8 mouse cellular contexts compared by ENCODE assay signal in the genomic region with DNA sequence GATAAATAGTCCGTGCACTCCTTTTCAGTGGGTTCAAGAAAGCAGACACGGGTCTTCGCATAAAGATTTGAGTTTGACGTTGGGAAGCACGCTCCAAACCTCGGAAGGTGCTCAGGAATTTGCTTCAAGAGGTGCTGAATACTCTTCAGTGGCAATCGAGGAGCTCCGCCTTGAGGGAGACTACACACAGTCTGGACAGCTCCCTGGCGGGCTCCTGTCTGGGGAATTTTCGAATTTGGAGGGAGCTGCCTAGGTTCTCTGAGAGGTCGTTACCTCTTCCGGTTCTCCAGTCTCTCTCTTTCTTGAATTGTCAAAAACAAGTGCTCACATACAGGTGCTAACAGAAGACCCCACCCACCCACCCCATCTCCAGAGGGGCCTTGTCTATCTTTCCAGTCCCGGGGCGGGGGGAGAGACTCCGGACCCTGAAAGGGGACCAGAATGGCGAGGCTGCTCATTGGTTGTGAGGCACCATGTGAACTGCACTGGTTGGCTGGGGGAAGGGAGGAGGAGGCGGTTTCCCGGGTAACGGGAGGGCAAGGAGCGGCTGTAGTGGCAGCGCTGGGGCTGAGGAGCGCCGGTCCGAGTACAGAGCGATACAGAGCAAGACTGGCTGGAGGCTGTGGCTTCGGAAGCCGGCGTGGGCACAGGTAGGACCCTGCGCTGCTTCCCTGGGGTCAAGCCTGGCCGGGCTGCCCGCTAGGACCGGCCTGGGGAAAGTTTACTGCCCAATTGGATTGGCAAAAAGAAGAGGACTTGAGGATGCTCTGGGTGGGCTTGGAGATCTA. TPM values are rescaled to one million over a fixed set of nuclear protein-coding genes. Genes with fewer than 3 reads are reported as not detected.
DNase-seq lines count a peak whose midpoint lies in the region; ATAC-seq lines count a peak whose summit lies in the region.

No protein-coding gene starts in this region.

- intact Hi-C loops in left cerebral cortex, postnatal 14 days (cut with DNase I) = no loop called here

- ATAC-seq in common myeloid progenitor, adult 5-6 weeks (replicated peaks; ENCODE audit: low read depth, poor library complexity, severe bottlenecking) = peak; percentile 65

- DNase-seq in adrenal gland, adult (ENCODE audit: inconsistent age in 2 of 2, low spot score in 1 of 2) = peak; percentile 57 to 75
- peak; percentile 36 to 37 for DNase-seq in heart, adult 18-20 months
- peak; percentile 24 for DNase-seq in kidney, adult 11 months
- DNase-seq in left cerebral cortex, postnatal 14 days (ENCODE audit: low spot score in 2 of 2) = peak; percentile 87
- peak; percentile 89 for DNase-seq in mesoderm, embryonic 11.5 days (ENCODE audit: low read depth, low spot score)
- peak; percentile 82 for DNase-seq in right cerebral cortex, postnatal 36 days (ENCODE audit: low spot score in 2 of 2)
- no peak for DNase-seq in spleen, postnatal 4 days (ENCODE audit: low spot score in 2 of 2)

RNA-seq across cellular contexts. Expression of gene Nav2, which starts 50.2 kb away (rescaled TPM):
- total RNA-seq in common myeloid progenitor, adult 5-6 weeks (2017) = 5.9 and 7.8 TPM in 2 replicates
- 10 to 100 TPM; 35.5 to 45.2 TPM for total RNA-seq in heart, adult 18-20 months (2021)
- total RNA-seq in left cerebral cortex, postnatal 14 days (2021) = 100 to 1,000 TPM in 1 of 2 experiments, 10 to 100 TPM in 1; 94.6 to 122 TPM

Comparison
In these comparisons a context has a peak if more than half of its experiments do, and no peak if none do; other contexts are left out.
1. DNase-seq: peak in adrenal gland, adult (2 of 2), heart, adult 18-20 months (2 of 2), kidney, adult 11 months (single experiment), left cerebral cortex, postnatal 14 days (2 of 2), mesoderm, embryonic 11.5 days (single experiment) and right cerebral cortex, postnatal 36 days (2 of 2); none in spleen, postnatal 4 days (0 of 2).